Mouse (Mus musculus) hindbrain, embryonic 12.5 days (tissue): ENCODE measurements around the gene Nox3. TPM values are rescaled to one million over a fixed set of nuclear protein-coding genes. Genes with fewer than 3 reads are reported as not detected.

Experiments
- ATAC-seq: fragments of 200-750 bp; cut with Nextera tagmentation; 2 replicates; pipeline ENCODE4 v1.8.0; 2017; ENCODE audit warnings: moderate TSS enrichment; ENCODE audit not compliant: low FRiP score
- H3K27ac ChIP-seq: fragments of 300-500 bp; sonication (generic); 2 replicates; pipeline ENCODE4 v1.5.1; 2016; ENCODE audit warnings: mild to moderate bottlenecking
- H3K27me3 ChIP-seq: fragments of 300-500 bp; sonication (generic); 2 replicates; pipeline ENCODE4 v1.6.1; 2016; ENCODE audit warnings: mild to moderate bottlenecking
- H3K36me3 ChIP-seq: fragments of 300-500 bp; sonication (generic); 2 replicates; pipeline ENCODE4 v1.6.1; 2016; ENCODE audit warnings: mild to moderate bottlenecking
- H3K4me1 ChIP-seq: fragments of 300-500 bp; sonication (generic); 2 replicates; pipeline ENCODE4 v1.6.1; 2016
- H3K4me2 ChIP-seq: fragments of 300-500 bp; sonication (generic); replicated peaks from 2 replicates; pipeline ENCODE4 v1.6.1; 2016; ENCODE audit warnings: mild to moderate bottlenecking
- H3K4me3 ChIP-seq: fragments of 300-500 bp; sonication (generic); 2 replicates; pipeline ENCODE4 v1.5.1; 2016; ENCODE audit warnings: mild to moderate bottlenecking
- H3K9ac ChIP-seq: fragments of 300-500 bp; sonication (generic); 2 replicates; pipeline ENCODE4 v1.6.1; 2016; ENCODE audit warnings: mild to moderate bottlenecking, moderate library complexity
- H3K9me3 ChIP-seq: fragments of 300-500 bp; sonication (generic); replicated peaks from 2 replicates; pipeline ENCODE4 v1.6.1; 2016; ENCODE audit warnings: mild to moderate bottlenecking
- whole genome bisulfite sequencing: fragments of 180-500 bp; shearing (Covaris S2); methylation state at CpG from one replicate; pipeline ENCODE4 v1.1.7; 2016; 5-methylcytosine and 5-hydroxymethylcytosine counted together
- polyA plus RNA-seq: library from polyadenylated mRNA; unstranded; fragments of >200 nt; fragmentation: Nextera tagmentation; extraction: Ambion mirVana; gene quantifications from 2 replicates; pipeline ENCODE4 v1.2.1, GENCODE M21; 2016

The Nox3 gene
- polyA plus RNA-seq, 1 experiment from 2014 or later = 0.80 TPM

DNA sequence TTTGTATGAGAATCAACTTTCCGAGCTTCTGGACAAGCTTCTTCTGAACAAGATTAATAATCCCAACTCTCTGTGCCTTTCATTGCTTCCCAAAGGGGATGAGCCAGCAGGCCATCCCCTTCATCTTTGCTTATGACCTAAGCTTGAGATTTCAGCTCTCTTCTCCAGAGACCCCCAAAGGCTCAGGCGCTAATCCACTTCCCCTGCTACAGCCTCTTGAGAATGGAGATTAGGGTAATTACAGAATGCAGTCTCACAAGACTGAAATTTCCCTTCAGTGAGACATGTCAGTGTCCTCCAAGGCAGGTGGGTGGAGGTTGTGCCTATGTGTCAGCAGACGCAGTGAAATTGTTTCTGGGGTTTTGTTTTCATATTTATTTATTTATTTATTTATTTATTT lies 45.7 kb downstream of the Nox3 start:
- H3K4me1 ChIP-seq = no peaks in the 10 kb centered on the region
- H3K4me3 ChIP-seq = no peak overlapping the region
- ATAC-seq = no peak
- no peaks in the 10 kb centered on the region for H3K27me3 ChIP-seq
- H3K9ac ChIP-seq = no peak overlapping the region
- 48% methylated on average over 3 of the region's 3 CpGs for WGBS
- no peak overlapping the region for H3K4me2 ChIP-seq
- no peaks in the 10 kb centered on the region for H3K9me3 ChIP-seq
- no peaks in the 10 kb centered on the region for H3K36me3 ChIP-seq
- H3K27ac ChIP-seq = no peak overlapping the region

DNA sequence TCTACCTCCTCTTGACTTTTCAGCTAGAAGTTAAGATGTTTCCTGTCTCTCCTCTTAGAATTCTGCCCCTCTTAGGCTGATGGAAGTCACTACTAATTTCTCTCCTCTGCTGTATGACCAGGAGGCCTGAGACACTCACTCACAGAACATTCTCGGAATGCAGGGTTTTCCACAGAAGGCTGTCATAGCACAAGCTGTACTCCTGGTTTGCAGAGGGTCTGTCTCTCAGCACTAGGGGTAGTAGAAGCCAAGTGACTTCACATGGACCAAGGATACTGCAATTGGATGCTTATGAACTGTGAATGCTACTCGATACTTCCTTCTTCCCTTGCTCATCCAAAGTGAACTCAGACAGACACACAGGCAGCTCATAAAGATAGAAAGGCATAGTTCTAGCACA lies 52.5 kb downstream of the Nox3 start:
- no peak for ATAC-seq
- 94% methylated on average over 2 of the region's 2 CpGs for WGBS
- no peaks in the 10 kb centered on the region for H3K4me1 ChIP-seq

DNA sequence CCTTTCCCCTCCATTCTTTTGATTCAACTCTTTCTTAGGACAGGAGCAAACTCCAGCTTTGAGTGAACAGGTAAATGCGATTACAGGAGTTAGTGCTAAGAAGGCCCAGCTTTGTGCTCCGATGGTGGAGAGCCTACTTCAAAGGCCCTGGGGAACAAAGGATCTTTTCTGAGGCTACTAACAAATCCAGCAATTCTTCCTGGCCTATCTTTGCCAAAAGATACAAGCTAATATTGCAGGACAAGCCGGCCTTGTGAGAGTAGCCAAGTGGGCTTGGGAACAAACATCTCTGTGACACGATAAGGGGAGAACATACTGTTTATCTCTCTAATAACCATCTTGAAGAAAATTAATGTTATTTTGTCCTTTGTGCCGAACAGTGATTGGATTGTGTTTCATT lies 54.6 kb downstream of the Nox3 start:
- Histone ChIP-seq H3K9ac (no peak overlapping the region), H3K4me3 (no peak overlapping the region), H3K27ac (peak overlapping the region; percentile 30; the same call in 1 of the 2 replicates), H3K36me3 (no peaks in the 10 kb centered on the region), H3K4me2 (no peak overlapping the region), H3K4me1 (no peaks in the 10 kb centered on the region), H3K27me3 (no peaks in the 10 kb centered on the region), H3K9me3 (no peaks in the 10 kb centered on the region)
- WGBS = 64% methylated on average over 5 of the region's 5 CpGs
- no peak for ATAC-seq

More for the DNA sequence above, 52.5 kb downstream of the Nox3 start:
- H3K9ac ChIP-seq = no peak overlapping the region
- H3K27ac ChIP-seq = no peak overlapping the region
- H3K9me3 ChIP-seq = no peaks in the 10 kb centered on the region
- H3K4me2 ChIP-seq = no peak overlapping the region
- H3K4me3 ChIP-seq = no peak overlapping the region
- H3K36me3 ChIP-seq = no peaks in the 10 kb centered on the region
- H3K27me3 ChIP-seq = no peaks in the 10 kb centered on the region

DNA sequence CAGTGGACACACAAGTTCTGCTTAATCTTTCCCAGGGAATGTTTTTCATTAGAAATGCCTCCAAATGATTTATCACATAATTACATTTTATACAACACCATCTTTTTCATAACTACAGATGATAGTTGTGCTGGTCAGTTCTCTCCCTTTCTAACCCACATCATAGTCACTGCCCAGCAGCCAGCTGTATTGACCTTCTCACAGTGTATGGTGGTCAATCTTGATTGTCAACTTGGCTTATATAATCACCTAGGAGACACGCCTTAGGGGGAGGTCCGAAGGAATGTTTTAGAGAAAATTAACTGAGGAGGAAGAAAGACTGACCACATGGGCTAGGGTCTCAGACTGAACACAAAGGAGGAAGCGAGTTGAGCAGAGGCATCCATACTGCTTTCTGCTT lies 57.3 kb downstream of the Nox3 start:
- no peak overlapping the region for H3K27ac ChIP-seq
- ATAC-seq = no peak
- WGBS = 60% methylated on average over 3 of the region's 3 CpGs
- H3K4me2 ChIP-seq = no peak overlapping the region
- no peak overlapping the region for H3K4me3 ChIP-seq
- H3K27me3 ChIP-seq = no peaks in the 10 kb centered on the region
- H3K9ac ChIP-seq = no peak overlapping the region
- no peaks in the 10 kb centered on the region for H3K9me3 ChIP-seq
- H3K36me3 ChIP-seq = no peaks in the 10 kb centered on the region
- no peaks in the 10 kb centered on the region for H3K4me1 ChIP-seq

DNA sequence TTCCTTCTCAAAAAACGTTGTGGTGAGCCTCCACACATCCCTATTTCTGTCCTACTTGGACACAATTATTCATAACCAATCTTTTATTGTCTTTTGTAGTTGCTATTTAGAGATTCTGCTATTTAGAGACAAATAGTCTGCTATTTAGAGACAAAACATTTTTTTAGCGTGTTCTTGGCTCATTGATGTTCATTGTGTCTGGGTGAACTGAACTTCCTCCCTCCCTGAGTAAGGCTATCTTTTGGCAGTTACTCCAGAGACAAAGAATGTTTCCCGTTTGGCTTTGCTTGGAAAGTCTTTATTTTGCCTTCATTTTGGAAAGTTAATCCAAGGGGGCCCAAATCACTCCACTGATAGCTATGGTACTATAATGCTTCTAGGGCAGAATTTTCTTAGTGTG lies 63.6 kb downstream of the Nox3 start:
- Histone ChIP-seq H3K9ac (no peak overlapping the region), H3K36me3 (no peaks in the 10 kb centered on the region), H3K27me3 (no peaks in the 10 kb centered on the region), H3K9me3 (no peaks in the 10 kb centered on the region), H3K27ac (no peak overlapping the region), H3K4me1 (no peaks in the 10 kb centered on the region), H3K4me3 (no peak overlapping the region), H3K4me2 (no peak overlapping the region)
- no peak for ATAC-seq
- 72% methylated on average over 3 of the region's 3 CpGs for WGBS

DNA sequence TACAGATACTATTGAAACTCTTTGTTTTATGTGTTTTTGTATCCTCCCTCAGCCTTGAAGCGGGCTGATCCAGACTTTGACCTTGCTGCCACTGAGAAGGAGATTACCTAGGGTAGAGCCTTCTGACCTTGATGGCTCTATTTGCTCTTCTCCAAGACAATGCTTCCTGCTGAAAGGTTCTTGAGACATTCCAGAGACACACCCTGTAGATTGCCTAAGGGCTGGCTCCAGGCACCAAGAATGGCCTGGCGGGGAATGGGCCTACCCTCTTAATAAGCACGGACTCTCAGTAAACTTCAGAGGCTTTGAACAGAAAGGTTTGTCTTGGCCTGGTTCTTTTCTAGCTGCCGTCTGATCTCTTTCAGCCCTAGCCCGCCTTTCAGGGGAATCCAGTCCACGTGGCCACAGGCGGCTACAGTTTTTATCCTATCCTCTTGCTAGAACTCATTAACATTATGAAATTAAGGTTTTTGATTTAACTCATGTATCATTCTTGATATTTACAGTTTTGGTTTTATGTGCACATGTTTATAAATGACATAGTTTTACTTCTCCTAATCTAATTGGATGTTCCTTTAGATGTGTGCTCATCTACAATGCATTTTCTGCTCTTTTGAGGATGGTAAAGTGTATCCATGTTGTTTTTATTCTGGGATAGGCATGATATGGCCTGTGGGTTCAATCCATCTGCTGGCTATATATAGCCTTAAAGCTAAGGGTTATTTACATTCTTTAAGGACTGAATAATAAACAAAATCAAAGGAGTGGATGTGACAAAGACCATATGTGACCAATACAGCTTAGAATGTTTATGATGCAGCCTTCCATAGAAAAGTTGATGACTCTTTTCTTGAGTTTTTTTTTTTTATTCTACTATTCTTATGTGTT lies 79.5 kb downstream of the Nox3 start:
- Histone ChIP-seq H3K27me3 (no peaks in the 10 kb centered on the region), H3K4me1 (0 out of 2 replicates have a peak, but pooled peaks cover 3% of the 10 kb centered on the region), H3K4me3 (no peak overlapping the region), H3K9ac (no peak overlapping the region), H3K4me2 (no peak overlapping the region), H3K27ac (no peak overlapping the region), H3K9me3 (no peaks in the 10 kb centered on the region), H3K36me3 (no peaks in the 10 kb centered on the region)
- WGBS = 72% methylated on average over 7 of the region's 7 CpGs
- no peak for ATAC-seq

DNA sequence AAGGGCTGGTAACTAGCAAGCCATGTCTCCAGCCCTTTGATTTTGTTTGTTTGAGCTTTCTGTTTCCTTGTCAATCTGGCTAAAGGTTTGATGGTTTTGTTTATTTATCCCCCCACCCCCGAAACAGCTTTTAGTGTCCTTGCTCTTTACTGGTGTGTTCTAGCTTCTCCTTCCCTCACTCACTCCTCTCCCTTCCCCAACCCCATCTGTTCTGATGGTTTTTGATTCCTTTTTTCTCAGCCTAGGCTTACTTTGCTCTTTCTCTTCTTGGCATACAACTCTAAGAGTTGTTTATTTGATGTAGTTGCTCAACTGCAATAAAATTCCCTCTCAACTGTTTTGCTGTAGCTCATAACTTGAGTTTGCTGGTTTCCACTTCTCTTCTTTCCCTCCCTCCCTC lies 80.5 kb downstream of the Nox3 start:
- Histone ChIP-seq H3K36me3 (no peaks in the 10 kb centered on the region), H3K4me2 (no peak overlapping the region), H3K9ac (no peak overlapping the region), H3K9me3 (no peaks in the 10 kb centered on the region), H3K4me1 (0 out of 2 replicates have a peak, but pooled peaks cover 3% of the 10 kb centered on the region), H3K27ac (no peak overlapping the region), H3K4me3 (no peak overlapping the region), H3K27me3 (no peaks in the 10 kb centered on the region)
- WGBS = 67% methylated on average over 1 of the region's 1 CpGs
- no peak for ATAC-seq

DNA sequence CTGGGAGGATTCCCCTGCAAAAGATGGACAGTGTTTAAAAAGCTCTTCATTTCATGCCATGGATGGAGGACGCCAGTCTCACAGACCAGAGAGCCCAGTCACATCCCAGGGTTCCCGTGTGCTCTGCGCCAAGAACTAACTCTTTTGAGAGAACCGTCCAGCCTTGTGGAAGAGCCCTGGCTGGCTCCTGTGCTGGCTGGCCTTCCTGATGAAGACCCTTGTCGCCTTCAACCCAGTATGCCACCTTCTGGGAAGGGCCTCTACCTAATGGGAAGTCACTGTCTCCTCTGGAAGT lies 84.3 kb downstream of the Nox3 start:
- 83% methylated on average over 5 of the region's 5 CpGs for WGBS
- no peaks in the 10 kb centered on the region for H3K27me3 ChIP-seq
- peak overlapping the region; percentile 80; the same call in 1 of the 2 replicates for H3K27ac ChIP-seq
- ATAC-seq = no peak
- H3K9me3 ChIP-seq = no peaks in the 10 kb centered on the region
- no peak overlapping the region for H3K9ac ChIP-seq
- peaks cover 10% of the 10 kb centered on the region for H3K4me1 ChIP-seq
- H3K4me3 ChIP-seq = no peak overlapping the region
- peak overlapping the region; percentile 50; the same call in 1 of the 2 replicates for H3K4me2 ChIP-seq
- H3K36me3 ChIP-seq = no peaks in the 10 kb centered on the region

DNA sequence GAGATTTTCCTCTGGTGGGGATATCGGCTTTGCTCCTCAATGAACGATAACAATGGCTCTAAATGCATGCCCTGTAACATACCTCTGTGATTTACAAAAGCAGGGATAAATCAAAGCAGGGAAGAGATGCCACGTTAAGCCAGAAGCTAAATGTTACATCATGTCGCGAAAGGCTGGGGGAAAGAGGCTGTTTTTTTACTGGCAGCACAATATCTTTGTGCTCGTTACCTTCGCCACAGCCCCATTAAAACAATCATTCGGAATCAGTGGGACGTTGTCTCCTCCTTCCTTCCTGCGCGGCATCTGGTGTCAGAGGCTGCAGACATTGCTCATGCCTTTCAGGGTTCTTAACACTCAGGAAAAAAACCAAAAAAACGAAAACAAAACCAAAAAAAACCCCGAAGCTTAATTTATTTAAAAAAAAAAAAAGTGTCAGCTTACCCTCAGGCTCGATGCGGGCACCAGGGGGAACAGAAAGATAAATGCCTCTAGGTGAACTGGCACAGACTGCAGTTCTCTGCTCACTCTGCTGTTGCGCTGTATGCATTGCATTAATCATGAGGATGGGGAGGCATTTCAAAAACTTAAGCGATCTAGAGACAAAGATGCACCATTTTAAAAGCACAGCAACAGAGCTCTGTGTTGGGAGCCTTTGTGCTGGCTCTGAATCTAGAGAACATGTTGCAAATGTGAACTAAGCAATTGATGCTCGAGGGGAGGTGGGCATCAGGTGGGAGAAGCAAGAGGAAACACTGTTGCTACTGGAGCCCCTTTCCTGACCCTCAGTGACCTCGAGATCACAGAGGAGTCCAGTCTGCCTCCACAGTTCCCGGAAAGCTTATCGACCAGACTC lies 84.9 kb downstream of the Nox3 start:
- 22% methylated on average over 21 of the region's 21 CpGs for WGBS
- Histone ChIP-seq H3K9ac (peak overlapping the region; percentile 47), H3K9me3 (no peaks in the 10 kb centered on the region), H3K27me3 (no peaks in the 10 kb centered on the region), H3K4me3 (peak overlapping the region; percentile 30), H3K4me2 (peak overlapping the region; percentile 50), H3K4me1 (peaks cover 10% of the 10 kb centered on the region), H3K27ac (peak overlapping the region; percentile 80), H3K36me3 (no peaks in the 10 kb centered on the region)
- ATAC-seq = peak; percentile 80

DNA sequence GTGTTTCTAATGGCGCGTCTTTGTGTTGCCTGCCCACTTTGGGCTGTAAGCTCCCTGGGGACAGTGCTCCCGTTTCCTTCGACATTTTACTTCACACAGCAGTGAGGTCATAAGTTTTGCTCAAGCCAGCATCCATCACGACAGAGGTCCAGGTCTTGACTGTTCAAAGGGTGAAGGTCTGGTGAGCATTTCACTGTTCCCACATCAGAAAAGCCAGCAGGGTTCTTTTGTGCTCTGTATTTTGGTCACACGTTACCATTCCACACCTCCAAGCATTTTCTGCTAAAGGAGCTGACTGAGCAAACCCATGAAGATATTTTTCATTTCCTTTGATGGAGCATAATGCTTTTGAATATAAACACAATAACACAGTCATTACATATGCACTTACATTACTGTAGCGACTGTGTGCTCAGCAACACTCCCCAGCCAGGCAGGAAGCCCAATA lies 85.7 kb downstream of the Nox3 start:
- Histone ChIP-seq H3K27ac (peak overlapping the region; percentile 80), H3K4me2 (0 out of 2 replicates have a peak overlapping the region, but pooled peaks have one; percentile 24), H3K36me3 (no peaks in the 10 kb centered on the region), H3K9me3 (no peaks in the 10 kb centered on the region), H3K27me3 (no peaks in the 10 kb centered on the region), H3K4me3 (no peak overlapping the region), H3K9ac (no peak overlapping the region), H3K4me1 (peaks cover 10% of the 10 kb centered on the region)
- peak; percentile 56; the same call in 1 of the 2 replicates for ATAC-seq
- 43% methylated on average over 7 of the region's 7 CpGs for WGBS

DNA sequence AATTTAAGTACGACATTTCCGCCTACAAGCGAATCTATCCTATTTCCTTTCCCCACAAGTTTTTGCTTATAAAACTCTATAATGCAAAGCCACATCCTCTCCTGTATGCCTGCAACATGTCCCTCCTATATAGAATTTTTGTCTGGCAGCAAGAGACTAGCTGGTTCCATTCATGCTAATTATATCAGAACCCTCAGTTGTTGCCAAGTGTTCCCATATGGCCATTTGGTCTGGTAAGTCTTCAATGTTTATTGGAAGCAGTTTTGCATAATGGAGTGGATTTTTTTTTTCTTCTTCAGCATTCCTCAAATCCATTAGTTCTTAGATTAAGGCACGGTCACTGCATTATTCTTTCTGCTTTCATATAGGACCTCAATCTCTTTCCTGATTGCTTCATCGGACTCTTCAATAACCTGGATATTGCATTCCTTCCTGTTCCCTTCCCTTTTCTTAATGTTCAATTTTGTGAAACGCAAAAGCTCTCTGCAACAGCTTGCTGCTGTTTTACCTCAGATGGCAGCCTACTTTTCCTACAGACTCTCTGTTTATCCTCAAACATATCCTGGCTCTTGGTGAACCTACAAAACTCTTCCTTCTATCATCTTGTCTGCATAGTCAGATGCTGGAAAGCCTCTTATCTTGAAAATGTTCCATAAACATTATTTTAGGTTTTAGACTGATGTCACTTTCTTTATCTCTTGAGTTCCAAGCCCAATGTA lies 92.9 kb downstream of the Nox3 start:
- 94% methylated on average over 6 of the region's 6 CpGs for WGBS
- no peak for ATAC-seq

DNA sequence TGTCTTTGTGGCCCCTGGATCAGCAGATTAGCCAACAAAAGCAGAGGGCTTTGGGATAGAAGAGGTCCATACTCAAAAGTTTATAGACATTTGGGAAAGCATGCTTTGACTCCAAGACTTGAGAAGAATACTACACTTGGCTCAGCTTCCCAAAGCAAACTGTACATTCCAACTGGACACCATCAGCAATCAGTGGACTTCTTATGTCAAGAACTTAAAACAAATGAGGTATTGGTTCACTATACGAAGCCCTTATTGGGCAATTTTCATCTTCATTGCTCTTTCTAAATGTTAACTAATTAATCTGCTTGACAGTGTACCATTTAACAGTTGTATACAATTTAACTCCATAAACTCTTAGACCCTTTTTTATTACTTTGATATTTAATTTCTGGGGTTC lies 97.7 kb downstream of the Nox3 start:
- Histone ChIP-seq H3K36me3 (no peaks in the 10 kb centered on the region), H3K4me3 (no peak overlapping the region), H3K4me2 (no peak overlapping the region), H3K9me3 (no peaks in the 10 kb centered on the region), H3K4me1 (peaks cover 2% of the 10 kb centered on the region; the same call in 1 of the 2 replicates), H3K27ac (no peak overlapping the region), H3K27me3 (no peaks in the 10 kb centered on the region), H3K9ac (no peak overlapping the region)
- ATAC-seq = no peak
- WGBS = 78% methylated on average over 1 of the region's 1 CpGs

More for the DNA sequence above, 92.9 kb downstream of the Nox3 start:
- H3K27me3 ChIP-seq = no peaks in the 10 kb centered on the region
- H3K4me3 ChIP-seq = no peak overlapping the region
- no peaks in the 10 kb centered on the region for H3K9me3 ChIP-seq
- H3K4me1 ChIP-seq = no peaks in the 10 kb centered on the region
- H3K27ac ChIP-seq = no peak overlapping the region
- no peak overlapping the region for H3K9ac ChIP-seq
- no peak overlapping the region for H3K4me2 ChIP-seq
- no peaks in the 10 kb centered on the region for H3K36me3 ChIP-seq
